Mouse (Mus musculus) kidney, postnatal 4 days (tissue): Measurements from ENCODE around the gene Timm9.
"Not testable (repeated sequence)": the region's sequence is repeated elsewhere in the genome, so short reads cannot be mapped to it uniquely, and the experiment has no call there.

Experiments used
- DNase-seq, 2 experiments: peaks; one replicate each; pipeline ENCODE4 v3.0.0; 2021; ENCODE audit warnings: mixed read lengths in 2 of 2

Gene Timm9

DNA sequence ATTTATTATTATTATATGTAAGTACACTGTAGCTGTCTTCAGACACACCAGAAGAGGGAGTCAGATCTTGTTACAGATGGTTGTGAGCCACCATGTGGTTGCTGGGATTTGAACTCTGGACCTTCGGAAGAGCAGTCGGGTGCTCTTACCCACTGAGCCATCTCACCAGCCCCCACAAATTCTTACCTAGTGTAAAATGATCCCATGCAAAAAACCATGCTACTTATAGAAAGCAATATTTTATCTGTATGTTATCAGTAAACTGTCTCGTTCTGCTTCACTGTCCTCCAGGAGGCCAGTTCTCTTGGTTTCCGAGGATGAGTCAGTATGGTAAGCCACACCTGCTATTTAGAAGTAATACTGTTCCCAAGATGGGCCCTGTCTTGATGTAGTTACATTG lies 32.2 kb downstream of the Timm9 start:
- DNase-seq, result not testable (repeated sequence)

DNA sequence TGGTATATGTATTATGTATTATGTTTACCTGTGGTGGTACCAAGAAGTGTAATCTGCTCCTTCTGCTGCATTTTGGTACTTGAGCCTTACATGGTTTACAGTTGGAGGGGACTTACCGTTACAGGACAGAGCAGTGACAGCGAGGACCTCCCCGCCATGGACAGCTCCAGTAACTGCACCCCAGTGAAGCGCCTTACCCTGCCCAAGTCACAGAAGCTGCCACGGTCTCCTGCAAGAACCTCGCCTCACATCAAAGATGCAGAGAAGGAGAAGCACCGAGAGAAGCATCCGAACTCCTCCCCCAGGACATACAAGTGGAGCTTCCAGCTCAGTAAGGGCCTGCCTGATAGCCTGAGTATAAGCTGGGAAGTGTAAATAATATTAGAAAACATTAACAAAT lies 50.2 kb downstream of the Timm9 start:
- no peak for DNase-seq
